Mouse (Mus musculus): Measurements from ENCODE around the gene Rp9. TPM values are rescaled to one million over a fixed set of nuclear protein-coding genes. Genes with fewer than 3 reads are reported as not detected.

The Rp9 gene
- total and polyA plus RNA-seq, 2 experiments from 2014 or later = 59.4 to 81.7 TPM

DNA sequence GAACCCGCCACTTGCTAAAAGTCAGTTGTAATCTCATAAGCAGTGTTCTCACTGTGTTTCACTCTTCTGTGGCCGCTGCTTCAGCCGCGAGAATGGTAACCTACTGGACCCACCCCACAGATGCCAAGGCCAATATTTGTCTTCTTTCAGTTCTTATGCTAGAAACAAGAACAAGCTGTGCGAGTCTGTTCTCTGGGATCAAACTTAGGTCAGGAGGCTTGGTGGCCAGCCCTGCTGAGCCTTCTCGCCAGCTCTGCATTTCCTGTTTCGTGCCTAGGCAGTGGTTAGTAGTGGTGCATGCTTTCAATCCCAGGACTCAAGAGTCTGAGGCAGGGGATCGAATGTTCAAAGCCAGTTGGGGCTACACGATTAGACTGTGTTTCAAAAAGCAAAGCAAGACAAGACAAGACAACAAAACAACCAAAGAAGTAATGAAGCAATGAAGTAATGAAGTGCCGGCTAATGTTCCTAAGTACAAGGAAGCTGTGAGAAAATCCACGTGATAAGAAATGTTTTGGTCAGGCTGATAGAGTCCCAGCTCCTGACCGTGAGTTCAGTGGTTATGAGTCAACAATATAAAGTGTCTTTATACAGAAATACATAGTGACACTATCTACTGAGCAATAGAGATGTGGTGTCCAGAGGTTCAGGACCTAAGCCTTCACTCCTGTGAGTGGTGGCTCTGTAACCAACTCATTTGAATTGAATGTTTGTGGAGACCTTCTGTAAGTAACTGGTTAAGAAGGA is 15.2 kb upstream of the Rp9 start:
- H3K9ac ChIP-seq (replicated peaks; ENCODE audit: low read length, poor library complexity, severe bottlenecking) = no peak overlapping the region
- H3K4me3 ChIP-seq (ENCODE audit: low read depth, low read length) = no peak overlapping the region
- no peaks in the 10 kb centered on the region for H3K9me3 ChIP-seq (ENCODE audit: low read length)
- WGBS = 90% methylated on average over 12 of the region's 12 CpGs
- no peaks in the 10 kb centered on the region for H3K4me1 ChIP-seq (ENCODE audit: insufficient read depth, low read length)
- no peak for TF ChIP-seq CTCF (IDR thresholded peaks at IDR 0.05)
- ATAC-seq (ENCODE audit: low FRiP score) (no peak), DNase-seq (ENCODE audit: low spot score) (no peak)
- no peaks in the 10 kb centered on the region for H3K36me3 ChIP-seq (ENCODE audit: insufficient read depth, low read length)
- no peaks in the 10 kb centered on the region for H3K27me3 ChIP-seq (ENCODE audit: insufficient read depth, low read length)
- H3K4me2 ChIP-seq (ENCODE audit: low read depth, low read length, poor library complexity, severe bottlenecking) = no peak overlapping the region
- no peak overlapping the region for H3K27ac ChIP-seq (ENCODE audit: low read depth, low read length)

DNA sequence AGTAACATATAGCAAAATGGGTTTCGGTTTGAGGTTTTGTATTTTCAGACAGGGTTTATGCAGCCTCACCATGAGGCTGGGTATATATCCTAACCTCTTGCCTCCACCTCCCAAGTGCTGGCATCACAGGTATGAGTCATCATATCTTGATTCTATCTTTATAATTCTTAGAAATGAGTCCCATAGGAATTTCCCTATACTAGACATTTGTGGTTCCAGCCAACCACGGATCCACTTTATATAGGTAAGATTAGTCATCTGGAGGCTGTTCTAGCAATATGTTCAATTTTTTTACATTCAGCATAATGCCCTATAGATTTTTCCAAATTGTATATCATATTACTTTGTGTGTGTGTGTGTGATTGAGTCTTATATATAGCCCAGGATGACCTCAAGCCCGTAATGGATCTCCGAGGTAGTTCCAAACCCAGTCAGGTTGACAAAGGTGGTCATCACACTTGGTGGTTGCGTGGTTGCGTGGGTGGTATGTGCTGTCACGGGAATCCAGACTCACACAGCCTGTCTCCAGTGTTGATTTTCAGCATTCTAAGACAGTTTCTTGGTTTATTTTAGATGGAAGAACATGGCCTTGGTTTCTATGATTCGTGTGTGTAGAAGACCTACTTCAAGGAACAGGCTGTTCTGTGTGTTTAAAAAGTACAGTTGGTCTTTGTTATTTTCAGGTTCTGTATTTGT is 14.5 kb upstream of the Rp9 start:
- TF ChIP-seq CTCF (IDR thresholded peaks at IDR 0.05) = no peak
- DNase-seq (ENCODE audit: low spot score) (no peak), ATAC-seq (ENCODE audit: low FRiP score) (no peak)
- no peaks in the 10 kb centered on the region for H3K27me3 ChIP-seq (ENCODE audit: insufficient read depth, low read length)
- H3K4me1 ChIP-seq (ENCODE audit: insufficient read depth, low read length) = no peaks in the 10 kb centered on the region
- no peak overlapping the region for H3K4me2 ChIP-seq (ENCODE audit: low read depth, low read length, poor library complexity, severe bottlenecking)
- no peaks in the 10 kb centered on the region for H3K36me3 ChIP-seq (ENCODE audit: insufficient read depth, low read length)
- 96% methylated on average over 8 of the region's 8 CpGs for WGBS
- no peaks in the 10 kb centered on the region for H3K9me3 ChIP-seq (ENCODE audit: low read length)
- no peak overlapping the region for H3K27ac ChIP-seq (ENCODE audit: low read depth, low read length)
- H3K4me3 ChIP-seq (ENCODE audit: low read depth, low read length) = no peak overlapping the region
- H3K9ac ChIP-seq (replicated peaks; ENCODE audit: low read length, poor library complexity, severe bottlenecking) = no peak overlapping the region

DNA sequence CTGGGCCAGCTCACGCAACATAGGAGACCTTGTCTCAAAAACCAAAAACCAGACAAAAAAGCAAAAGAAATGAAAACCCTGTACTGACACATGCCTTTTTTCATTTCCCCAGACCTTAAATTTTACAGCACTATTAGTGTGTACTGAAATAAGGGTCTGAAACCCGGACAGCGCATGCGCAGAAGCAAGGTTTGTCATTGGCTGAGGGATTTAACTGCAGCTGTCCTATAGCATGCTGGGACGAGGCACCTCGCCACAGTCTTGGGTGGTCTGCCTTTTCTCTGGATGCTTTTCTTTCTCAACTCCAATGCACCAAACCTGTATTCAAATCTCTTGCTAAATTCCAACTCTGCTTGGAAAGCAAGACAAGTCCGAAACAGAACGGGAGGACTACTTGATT is 9.4 kb upstream of the Rp9 start:
- no peak for TF ChIP-seq CTCF (IDR thresholded peaks at IDR 0.05)
- Histone ChIP-seq H3K9ac (replicated peaks; ENCODE audit: low read length, poor library complexity, severe bottlenecking) (no peak overlapping the region), H3K27ac (ENCODE audit: low read depth, low read length) (no peak overlapping the region), H3K4me1 (ENCODE audit: insufficient read depth, low read length) (no peaks in the 10 kb centered on the region; the same call in 1 of the 2 replicates), H3K4me2 (ENCODE audit: low read depth, low read length, poor library complexity, severe bottlenecking) (no peak overlapping the region), H3K4me3 (ENCODE audit: low read depth, low read length) (no peak overlapping the region), H3K9me3 (ENCODE audit: low read length) (no peaks in the 10 kb centered on the region), H3K27me3 (ENCODE audit: insufficient read depth, low read length) (no peaks in the 10 kb centered on the region), H3K36me3 (ENCODE audit: insufficient read depth, low read length) (no peaks in the 10 kb centered on the region)
- DNase-seq (ENCODE audit: low spot score) (no peak), ATAC-seq (ENCODE audit: low FRiP score) (no peak)
- 96% methylated on average over 8 of the region's 8 CpGs for WGBS

DNA sequence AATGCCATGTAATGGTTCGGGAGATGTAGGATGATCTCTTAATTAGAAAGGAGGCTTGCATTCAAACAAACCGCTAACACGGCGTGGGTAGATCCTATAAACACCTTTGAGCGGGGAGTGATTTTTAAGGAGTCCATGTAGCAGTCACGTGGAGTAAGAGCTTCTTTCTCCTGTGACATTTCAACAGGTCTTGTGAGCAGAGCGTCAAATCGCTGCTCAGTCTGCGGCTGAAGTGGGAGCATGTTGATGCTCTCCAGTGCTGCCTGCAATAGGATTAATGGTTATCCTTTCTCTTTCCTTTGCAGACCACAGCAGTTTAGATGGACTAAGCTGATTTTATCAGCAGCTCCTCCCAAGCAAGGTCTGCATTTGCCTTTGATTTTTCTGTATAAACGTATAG is 6.7 kb upstream of the Rp9 start:
- Histone ChIP-seq H3K27ac (ENCODE audit: low read depth, low read length) (peak overlapping the region; percentile 77; the same call in 1 of the 2 replicates), H3K27me3 (ENCODE audit: insufficient read depth, low read length) (no peaks in the 10 kb centered on the region), H3K9ac (replicated peaks; ENCODE audit: low read length, poor library complexity, severe bottlenecking) (peak overlapping the region; percentile 46), H3K9me3 (ENCODE audit: low read length) (no peaks in the 10 kb centered on the region), H3K4me3 (ENCODE audit: low read depth, low read length) (peak overlapping the region; percentile 57), H3K4me1 (ENCODE audit: insufficient read depth, low read length) (no peaks in the 10 kb centered on the region; the same call in 1 of the 2 replicates), H3K36me3 (ENCODE audit: insufficient read depth, low read length) (no peaks in the 10 kb centered on the region), H3K4me2 (ENCODE audit: low read depth, low read length, poor library complexity, severe bottlenecking) (peak overlapping the region; percentile 76)
- ATAC-seq (ENCODE audit: low FRiP score) (peak; percentile 27; the same call in 1 of the 2 replicates), DNase-seq (ENCODE audit: low spot score) (peak; percentile 55)
- 2% methylated on average over 10 of the region's 10 CpGs for WGBS
- TF ChIP-seq CTCF (IDR thresholded peaks at IDR 0.05) = no peak

DNA sequence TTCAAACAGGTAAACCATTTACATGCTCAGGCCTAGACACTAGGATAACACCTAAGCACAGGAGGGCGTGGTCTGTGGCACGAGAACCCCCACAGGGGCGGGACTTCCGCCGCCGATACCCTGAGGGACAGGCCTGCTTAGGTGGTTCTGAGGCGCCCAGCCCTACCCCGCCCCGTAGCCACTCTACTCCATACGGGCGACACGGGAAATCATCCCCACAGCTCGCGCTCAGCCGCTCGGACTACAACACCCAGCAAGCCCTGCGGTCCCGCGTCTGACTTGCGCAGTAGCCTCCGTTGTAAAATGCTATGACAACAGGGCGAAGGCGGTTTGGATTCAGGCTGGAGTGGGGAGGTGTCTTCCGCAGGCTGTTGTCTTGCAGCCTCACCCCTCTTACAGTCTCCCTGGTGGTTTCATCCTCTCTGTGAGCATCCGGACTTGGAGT is 5.9 kb upstream of the Rp9 start, which contains the start of gene Bbs9:
Gene Bbs9, plus strand, starts transcription at position 292 of the 445 bp plus-strand sequence.
- Histone ChIP-seq H3K36me3 (ENCODE audit: insufficient read depth, low read length) (no peaks in the 10 kb centered on the region), H3K9ac (replicated peaks; ENCODE audit: low read length, poor library complexity, severe bottlenecking) (peak within 1 kb of the TSS; percentile 46), H3K4me3 (ENCODE audit: low read depth, low read length) (peak within 1 kb of the TSS; percentile 57), H3K27ac (ENCODE audit: low read depth, low read length) (peak within 1 kb of the TSS; percentile 77), H3K27me3 (ENCODE audit: insufficient read depth, low read length) (no peaks in the 10 kb centered on the region), H3K4me1 (ENCODE audit: insufficient read depth, low read length) (no peaks in the 10 kb centered on the region; the same call in 1 of the 2 replicates), H3K9me3 (ENCODE audit: low read length) (no peaks in the 10 kb centered on the region), H3K4me2 (ENCODE audit: low read depth, low read length, poor library complexity, severe bottlenecking) (peak within 1 kb of the TSS; percentile 76)
- no peak for TF ChIP-seq CTCF (IDR thresholded peaks at IDR 0.05)
- under 1% methylated on average over 25 of the region's 25 CpGs for WGBS
- ATAC-seq (ENCODE audit: low FRiP score) = peak; percentile 97
- peak; percentile 96 for DNase-seq (ENCODE audit: low spot score)

DNA sequence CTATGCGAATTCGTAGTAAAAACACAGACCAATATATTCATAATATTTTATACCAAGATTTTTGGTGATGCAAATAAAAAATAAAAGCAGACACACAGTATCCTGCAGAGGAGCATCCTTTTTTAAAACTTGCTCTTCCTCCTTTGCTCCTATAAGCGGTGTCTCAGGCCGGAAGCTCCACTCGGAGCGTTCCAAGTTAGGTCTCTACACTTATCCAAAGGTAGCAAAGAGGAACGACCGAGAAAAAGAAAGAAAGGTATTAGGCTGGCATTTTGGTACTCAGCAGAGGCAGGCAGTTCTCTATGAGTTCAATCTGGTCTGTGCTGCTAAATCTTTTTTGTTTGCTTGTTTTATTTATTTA is 664 bp downstream of the Rp9 start:
- DNase-seq (ENCODE audit: low spot score) = no peak
- 0 out of 2 replicates have a peak, but pooled peaks cover 3% of the 10 kb centered on the region for H3K4me1 ChIP-seq (ENCODE audit: insufficient read depth, low read length)
- no peaks in the 10 kb centered on the region for H3K27me3 ChIP-seq (ENCODE audit: insufficient read depth, low read length)
- no peak overlapping the region for H3K4me2 ChIP-seq (ENCODE audit: low read depth, low read length, poor library complexity, severe bottlenecking)
- ATAC-seq (ENCODE audit: low FRiP score) = no peak
- 86% methylated on average over 8 of the region's 8 CpGs for WGBS
- no peak overlapping the region for H3K27ac ChIP-seq (ENCODE audit: low read depth, low read length)
- no peaks in the 10 kb centered on the region for H3K36me3 ChIP-seq (ENCODE audit: insufficient read depth, low read length)
- H3K9ac ChIP-seq (replicated peaks; ENCODE audit: low read length, poor library complexity, severe bottlenecking) = no peak overlapping the region
- no peak overlapping the region for H3K4me3 ChIP-seq (ENCODE audit: low read depth, low read length)
- no peak for TF ChIP-seq CTCF (IDR thresholded peaks at IDR 0.05)
- H3K9me3 ChIP-seq (ENCODE audit: low read length) = no peaks in the 10 kb centered on the region

Measured in midbrain, postnatal 0 days (tissue).